Mouse (Mus musculus): ENCODE data around the gene Lyg2. TPM values are rescaled to one million over a fixed set of nuclear protein-coding genes. Genes with fewer than 3 reads are reported as not detected.

Gene Lyg2
- polyA plus RNA-seq, 1 experiment from 2014 or later = not detected

DNA sequence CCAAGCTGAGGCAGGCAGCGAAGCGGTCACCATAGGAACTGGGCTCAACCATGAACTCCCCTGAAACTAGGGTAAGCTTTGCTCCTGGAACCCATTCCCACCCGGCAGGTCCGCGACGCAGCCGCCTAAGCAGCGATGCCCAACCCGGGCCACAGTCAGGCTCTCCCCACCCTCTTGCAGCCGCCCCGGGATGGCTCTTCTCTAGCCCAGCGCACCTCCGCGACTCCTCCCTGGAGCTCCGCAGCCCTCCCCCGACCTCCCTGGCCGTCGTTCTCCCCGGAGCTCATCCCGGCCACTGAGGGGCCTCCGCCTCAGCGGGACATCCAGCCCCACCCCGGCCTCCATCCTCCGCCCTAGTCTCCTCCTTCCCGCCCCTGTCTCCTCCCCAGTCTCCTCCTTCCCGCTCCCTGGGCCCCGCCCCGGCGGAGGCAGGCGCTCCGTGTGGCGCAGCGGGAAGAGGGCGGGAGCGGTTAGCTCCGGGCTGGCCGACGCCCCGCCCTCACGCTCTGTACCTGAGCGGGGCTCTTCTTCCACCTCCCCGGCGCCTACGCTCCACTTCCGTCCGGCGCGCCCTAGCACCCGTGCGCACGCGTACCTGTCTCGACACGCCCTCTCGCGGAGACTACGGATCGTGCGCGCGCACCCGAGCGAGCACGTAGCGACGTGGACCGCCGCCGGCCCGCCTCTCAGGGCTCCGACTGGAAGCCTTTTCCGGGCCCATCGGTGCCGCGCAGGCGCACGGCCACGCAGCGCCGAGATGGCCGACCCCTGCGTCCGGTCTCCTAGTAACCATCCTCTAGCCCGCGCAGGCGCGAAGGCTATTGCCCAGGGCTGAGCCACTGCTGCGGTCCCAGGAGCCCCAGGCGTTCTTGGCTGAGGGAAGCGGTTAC lies 51.5 kb downstream of the Lyg2 start:
- Histone ChIP-seq H3K4me3 (ENCODE audit: low read depth, low read length) (peak overlapping the region; percentile 55), H3K4me1 (replicated peaks; ENCODE audit: control insufficient read depth, insufficient read depth, low read length) (no peaks in the 10 kb centered on the region), H3K27me3 (replicated peaks; ENCODE audit: control insufficient read depth, insufficient read depth, low read length) (no peaks in the 10 kb centered on the region), H3K27ac (ENCODE audit: low read depth) (peak overlapping the region; percentile 58), H3K4me2 (ENCODE audit: low read length) (peak overlapping the region; percentile 64), H3K9ac (ENCODE audit: low read length) (peak overlapping the region; percentile 57), H3K36me3 (ENCODE audit: control insufficient read depth, insufficient read depth, low read length) (no peaks in the 10 kb centered on the region), H3K9me3 (ENCODE audit: control insufficient read depth, low read length) (no peaks in the 10 kb centered on the region)
- DNase-seq (ENCODE audit: low spot score) (peak; percentile 97), ATAC-seq (replicated peaks; ENCODE audit: low FRiP score, low TSS enrichment, low read depth) (peak; percentile 99)
- under 1% methylated on average over 89 of the region's 90 CpGs for WGBS

Other genes with a start within 250 kb of the Lyg2 start
- 11.8 and 12.6 TPM in 2 replicates for gene 2010300C02Rik, start 196.4 kb downstream of the Lyg2 start, polyA plus RNA-seq (2014; fragmentation: Nextera tagmentation; extraction: Ambion mirVana)
- 4.9 and 5.2 TPM in 2 replicates for gene Tsga10, start 50.1 kb downstream of the Lyg2 start, polyA plus RNA-seq (2014; fragmentation: Nextera tagmentation; extraction: Ambion mirVana)
- 9.0 and 9.6 TPM in 2 replicates for gene Lipt1, start 44.8 kb downstream of the Lyg2 start, polyA plus RNA-seq (2014; fragmentation: Nextera tagmentation; extraction: Ambion mirVana)
- 29.1 and 30.6 TPM in 2 replicates for gene Mitd1, start 26.1 kb downstream of the Lyg2 start, polyA plus RNA-seq (2014; fragmentation: Nextera tagmentation; extraction: Ambion mirVana)
- 269 and 295 TPM in 2 replicates for gene Mrpl30, start 26.0 kb downstream of the Lyg2 start, polyA plus RNA-seq (2014; fragmentation: Nextera tagmentation; extraction: Ambion mirVana)
- not detected in 2 replicates for gene Lyg1, start 41.3 kb upstream of the Lyg2 start, polyA plus RNA-seq (2014; fragmentation: Nextera tagmentation; extraction: Ambion mirVana)
- gene Txndc9, start 81.4 kb upstream of the Lyg2 start, polyA plus RNA-seq (2014; fragmentation: Nextera tagmentation; extraction: Ambion mirVana) = 135 and 138 TPM in 2 replicates
- gene Eif5b, start 81.5 kb upstream of the Lyg2 start, polyA plus RNA-seq (2014; fragmentation: Nextera tagmentation; extraction: Ambion mirVana) = 25.7 and 27.1 TPM in 2 replicates
- gene Rev1, start 213.3 kb upstream of the Lyg2 start, polyA plus RNA-seq (2014; fragmentation: Nextera tagmentation; extraction: Ambion mirVana) = 25.9 and 27.9 TPM in 2 replicates